Mouse (Mus musculus) limb, embryonic 15.5 days (tissue): ENCODE data around the gene Npas3. TPM values are rescaled to one million over a fixed set of nuclear protein-coding genes. Genes with fewer than 3 reads are reported as not detected.
A peak's percentile ranks its signal among the peaks of the same experiment; 100 is the strongest.

ENCODE experiments used
- ATAC-seq: fragments of 200-750 bp; cut with Nextera tagmentation; 2 replicates; pipeline ENCODE4 v1.8.0; 2017; ENCODE audit warnings: low read depth, moderate TSS enrichment; ENCODE audit not compliant: insufficient number of reproducible peaks, low FRiP score, low TSS enrichment
- H3K27ac ChIP-seq: fragments of 300-500 bp; sonication (generic); 2 replicates; pipeline ENCODE4 v1.5.1; 2015; ENCODE audit warnings: moderate library complexity, mild to moderate bottlenecking, inconsistent platforms
- H3K27me3 ChIP-seq: fragments of 300-500 bp; sonication (generic); 2 replicates; pipeline ENCODE4 v1.6.1; 2015; ENCODE audit warnings: inconsistent platforms
- H3K36me3 ChIP-seq: fragments of 300-500 bp; sonication (generic); 2 replicates; pipeline ENCODE4 v1.6.1; 2015; ENCODE audit warnings: inconsistent platforms
- H3K4me1 ChIP-seq: fragments of 300-500 bp; sonication (generic); 2 replicates; pipeline ENCODE4 v1.6.1; 2015; ENCODE audit warnings: inconsistent platforms
- H3K4me2 ChIP-seq: fragments of 300-500 bp; sonication (generic); 2 replicates; pipeline ENCODE4 v1.6.1; 2015; ENCODE audit warnings: mild to moderate bottlenecking, inconsistent platforms
- H3K4me3 ChIP-seq: fragments of 300-500 bp; sonication (generic); 2 replicates; pipeline ENCODE4 v1.5.1; 2015; ENCODE audit warnings: mild to moderate bottlenecking, inconsistent platforms
- H3K9ac ChIP-seq: fragments of 300-500 bp; sonication (generic); 2 replicates; pipeline ENCODE4 v1.6.1; 2015; ENCODE audit warnings: inconsistent platforms
- H3K9me3 ChIP-seq: fragments of 300-500 bp; sonication (generic); 2 replicates; pipeline ENCODE4 v1.6.1; 2016; ENCODE audit warnings: inconsistent platforms
- WGBS: fragments of 180-500 bp; shearing (Covaris S2); methylation state at CpG from one replicate; pipeline ENCODE4 v1.1.7; 2015; 5-methylcytosine and 5-hydroxymethylcytosine counted together
- polyA plus RNA-seq: library from polyadenylated mRNA; unstranded; fragments of >200 nt; fragmentation: Nextera tagmentation; extraction: Ambion mirVana; gene quantifications from 2 replicates; pipeline ENCODE4 v1.2.1, GENCODE M21; 2015

Npas3 gene
- polyA plus RNA-seq, 1 experiment from 2014 or later = 4.2 TPM

GRCm38 (mm10) chr12:53423631-53424030, 175.2 kb downstream of the Npas3 start:
- 74% methylated on average over 2 of the region's 2 CpGs for WGBS
- H3K36me3 ChIP-seq = no peaks in the 10 kb centered on the region
- no peak overlapping the region for H3K27ac ChIP-seq
- H3K4me2 ChIP-seq = no peak overlapping the region
- no peaks in the 10 kb centered on the region for H3K9me3 ChIP-seq
- H3K4me3 ChIP-seq = no peak overlapping the region
- no peak for ATAC-seq
- no peak overlapping the region for H3K9ac ChIP-seq
- H3K27me3 ChIP-seq = no peaks in the 10 kb centered on the region
- no peaks in the 10 kb centered on the region for H3K4me1 ChIP-seq

GRCm38 (mm10) chr12:53426006-53426405, 177.5 kb downstream of the Npas3 start:
- H3K9me3 ChIP-seq = no peaks in the 10 kb centered on the region
- no peak overlapping the region for H3K9ac ChIP-seq
- no peaks in the 10 kb centered on the region for H3K36me3 ChIP-seq
- no peak for ATAC-seq
- H3K4me3 ChIP-seq = no peak overlapping the region
- H3K27me3 ChIP-seq = no peaks in the 10 kb centered on the region
- no peak overlapping the region for H3K4me2 ChIP-seq
- H3K4me1 ChIP-seq = no peaks in the 10 kb centered on the region
- 89% methylated on average over 2 of the region's 2 CpGs for WGBS
- no peak overlapping the region for H3K27ac ChIP-seq

DNA sequence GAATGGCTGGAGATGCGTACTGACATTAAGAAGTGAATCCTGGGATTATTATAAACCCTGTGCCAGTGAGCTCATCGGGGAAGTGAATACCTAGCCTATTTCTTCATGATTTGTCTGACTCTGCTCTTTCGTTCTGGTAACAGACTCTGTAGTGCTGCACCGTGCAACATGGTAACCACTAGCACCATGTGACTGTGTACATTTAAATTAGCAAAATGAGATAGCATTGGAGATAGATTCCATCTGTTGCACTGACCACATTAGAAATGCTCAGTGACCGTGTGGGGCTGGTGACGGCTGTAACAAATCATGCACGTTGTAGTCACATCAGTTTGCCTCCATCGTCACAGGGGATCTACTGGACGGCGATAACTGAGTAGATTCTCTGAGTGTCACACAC, 178.7 kb downstream of the Npas3 start:
- Histone ChIP-seq H3K4me2 (no peak overlapping the region), H3K9ac (no peak overlapping the region), H3K4me3 (no peak overlapping the region), H3K4me1 (no peaks in the 10 kb centered on the region), H3K9me3 (no peaks in the 10 kb centered on the region), H3K36me3 (no peaks in the 10 kb centered on the region), H3K27me3 (no peaks in the 10 kb centered on the region), H3K27ac (no peak overlapping the region)
- 84% methylated on average over 10 of the region's 10 CpGs for WGBS
- ATAC-seq = no peak

- Histone ChIP-seq H3K9ac (no peak overlapping the region), H3K4me1 (no peaks in the 10 kb centered on the region), H3K9me3 (no peaks in the 10 kb centered on the region), H3K27me3 (no peaks in the 10 kb centered on the region), H3K27ac (no peak overlapping the region), H3K4me3 (no peak overlapping the region), H3K36me3 (no peaks in the 10 kb centered on the region), H3K4me2 (no peak overlapping the region)
- WGBS = 67% methylated on average over 2 of the region's 2 CpGs
- ATAC-seq = no peak
Observed at GRCm38 (mm10) chr12:53442029-53442428, 193.6 kb downstream of the Npas3 start.

DNA sequence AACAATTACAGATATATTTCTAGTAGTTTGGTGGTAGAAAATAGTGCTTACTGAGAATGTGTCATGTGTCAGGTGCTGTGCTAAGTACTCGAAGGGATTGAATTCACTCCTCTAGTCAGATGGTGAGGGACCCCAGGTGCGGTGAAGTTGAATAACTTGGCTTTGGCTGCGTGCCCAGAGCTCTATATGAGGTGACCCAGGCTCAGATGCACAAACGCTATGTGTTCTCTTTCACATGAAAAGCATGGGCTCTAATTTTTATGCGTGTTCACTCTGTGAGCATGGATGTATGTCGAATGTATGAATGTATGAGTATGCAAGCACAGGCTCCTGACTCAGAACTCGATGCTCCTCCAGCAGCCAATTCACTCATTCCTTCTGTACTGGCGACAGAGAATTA, 199.0 kb downstream of the Npas3 start:
- Histone ChIP-seq H3K27me3 (no peaks in the 10 kb centered on the region), H3K27ac (no peak overlapping the region), H3K9me3 (no peaks in the 10 kb centered on the region), H3K9ac (no peak overlapping the region), H3K4me2 (no peak overlapping the region), H3K4me3 (no peak overlapping the region), H3K4me1 (no peaks in the 10 kb centered on the region), H3K36me3 (no peaks in the 10 kb centered on the region)
- 27% methylated on average over 8 of the region's 8 CpGs for WGBS
- ATAC-seq = no peak

- no peaks in the 10 kb centered on the region for H3K9me3 ChIP-seq
- H3K27me3 ChIP-seq = no peaks in the 10 kb centered on the region
- no peaks in the 10 kb centered on the region for H3K36me3 ChIP-seq
- H3K4me2 ChIP-seq = no peak overlapping the region
- no peak for ATAC-seq
- WGBS = 14% methylated on average over 3 of the region's 3 CpGs
- H3K4me1 ChIP-seq = no peaks in the 10 kb centered on the region
- H3K9ac ChIP-seq = no peak overlapping the region
- 0 out of 2 replicates have a peak overlapping the region, but pooled peaks have one; percentile 1 for H3K27ac ChIP-seq
- no peak overlapping the region for H3K4me3 ChIP-seq
Observed at GRCm38 (mm10) chr12:53448040-53448439, 199.6 kb downstream of the Npas3 start.

DNA sequence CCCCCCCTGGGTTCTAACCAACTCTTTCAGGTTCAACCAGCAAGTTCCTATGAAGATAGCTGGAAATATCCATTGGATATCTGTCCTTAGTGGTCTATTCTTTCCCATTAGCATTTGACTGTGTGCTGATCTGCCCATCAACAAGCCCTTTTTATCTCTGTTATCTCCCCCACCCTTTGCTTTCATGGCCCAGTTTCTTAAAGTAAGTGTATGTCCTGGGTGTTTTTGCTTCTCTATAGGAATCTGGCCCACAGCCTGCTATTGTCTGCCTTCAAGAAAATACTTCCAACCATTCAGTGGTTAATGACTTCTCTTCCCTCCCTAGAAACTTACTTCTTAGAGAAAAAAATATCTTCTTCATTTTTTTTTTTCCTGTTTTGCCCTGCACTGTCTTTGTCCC, 219.1 kb downstream of the Npas3 start:
- Histone ChIP-seq H3K4me3 (no peak overlapping the region), H3K27ac (no peak overlapping the region), H3K27me3 (no peaks in the 10 kb centered on the region), H3K9me3 (no peaks in the 10 kb centered on the region), H3K36me3 (no peaks in the 10 kb centered on the region), H3K9ac (no peak overlapping the region), H3K4me2 (no peak overlapping the region), H3K4me1 (no peaks in the 10 kb centered on the region)
- no peak for ATAC-seq

- no peak overlapping the region for H3K9ac ChIP-seq
- no peaks in the 10 kb centered on the region for H3K9me3 ChIP-seq
- no peak for ATAC-seq
- H3K4me1 ChIP-seq = no peaks in the 10 kb centered on the region
- no peak overlapping the region for H3K27ac ChIP-seq
- no peak overlapping the region for H3K4me3 ChIP-seq
- H3K27me3 ChIP-seq = no peaks in the 10 kb centered on the region
- H3K36me3 ChIP-seq = no peaks in the 10 kb centered on the region
- no peak overlapping the region for H3K4me2 ChIP-seq
Observed at GRCm38 (mm10) chr12:53474486-53474885, 226.0 kb downstream of the Npas3 start.

DNA sequence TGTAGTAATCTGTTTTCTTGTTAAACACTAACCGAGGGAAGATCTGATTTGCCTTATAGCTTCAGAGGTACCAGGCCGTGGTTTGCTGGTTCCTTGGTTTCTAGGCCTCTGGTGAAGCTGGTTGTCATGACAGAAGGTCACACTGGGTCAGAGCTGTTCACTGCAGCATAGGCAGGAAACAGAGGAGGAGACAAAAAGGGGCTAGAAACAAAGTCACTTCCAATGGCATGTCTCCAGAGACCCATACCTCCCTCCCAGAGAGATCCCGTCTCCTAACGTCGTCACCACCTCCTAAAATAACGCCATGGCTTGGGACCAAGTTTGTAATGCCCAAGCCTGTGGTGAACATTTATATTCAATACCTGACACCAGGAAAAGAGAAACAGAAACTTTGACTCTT, 236.4 kb downstream of the Npas3 start:
- no peak overlapping the region for H3K9ac ChIP-seq
- no peak for ATAC-seq
- WGBS = 73% methylated on average over 6 of the region's 6 CpGs
- no peaks in the 10 kb centered on the region for H3K9me3 ChIP-seq
- H3K27me3 ChIP-seq = no peaks in the 10 kb centered on the region
- no peak overlapping the region for H3K4me2 ChIP-seq
- no peak overlapping the region for H3K4me3 ChIP-seq
- no peaks in the 10 kb centered on the region for H3K36me3 ChIP-seq
- no peak overlapping the region for H3K27ac ChIP-seq
- H3K4me1 ChIP-seq = no peaks in the 10 kb centered on the region

GRCm38 (mm10) chr12:53496386-53496785, 247.9 kb downstream of the Npas3 start:
- H3K4me2 ChIP-seq = no peak overlapping the region
- no peak for ATAC-seq
- no peaks in the 10 kb centered on the region for H3K4me1 ChIP-seq
- no peak overlapping the region for H3K9ac ChIP-seq
- no peaks in the 10 kb centered on the region for H3K27me3 ChIP-seq
- H3K27ac ChIP-seq = no peak overlapping the region
- H3K9me3 ChIP-seq = no peaks in the 10 kb centered on the region
- H3K36me3 ChIP-seq = no peaks in the 10 kb centered on the region
- H3K4me3 ChIP-seq = no peak overlapping the region

- no peak overlapping the region for H3K9ac ChIP-seq
- WGBS = 45% methylated on average over 4 of the region's 4 CpGs
- no peak overlapping the region for H3K27ac ChIP-seq
- ATAC-seq = no peak
- H3K4me2 ChIP-seq = no peak overlapping the region
- H3K36me3 ChIP-seq = no peaks in the 10 kb centered on the region
- H3K9me3 ChIP-seq = no peaks in the 10 kb centered on the region
- H3K4me3 ChIP-seq = no peak overlapping the region
- no peaks in the 10 kb centered on the region for H3K27me3 ChIP-seq
- H3K4me1 ChIP-seq = no peaks in the 10 kb centered on the region
Observed at GRCm38 (mm10) chr12:53514885-53515284, 266.4 kb downstream of the Npas3 start.

GRCm38 (mm10) chr12:53519556-53519955, 271.1 kb downstream of the Npas3 start:
- Histone ChIP-seq H3K9ac (no peak overlapping the region), H3K36me3 (no peaks in the 10 kb centered on the region), H3K4me3 (no peak overlapping the region), H3K9me3 (no peaks in the 10 kb centered on the region), H3K27ac (no peak overlapping the region), H3K27me3 (no peaks in the 10 kb centered on the region), H3K4me2 (no peak overlapping the region), H3K4me1 (no peaks in the 10 kb centered on the region)
- ATAC-seq = no peak
- 86% methylated on average over 4 of the region's 4 CpGs for WGBS

DNA sequence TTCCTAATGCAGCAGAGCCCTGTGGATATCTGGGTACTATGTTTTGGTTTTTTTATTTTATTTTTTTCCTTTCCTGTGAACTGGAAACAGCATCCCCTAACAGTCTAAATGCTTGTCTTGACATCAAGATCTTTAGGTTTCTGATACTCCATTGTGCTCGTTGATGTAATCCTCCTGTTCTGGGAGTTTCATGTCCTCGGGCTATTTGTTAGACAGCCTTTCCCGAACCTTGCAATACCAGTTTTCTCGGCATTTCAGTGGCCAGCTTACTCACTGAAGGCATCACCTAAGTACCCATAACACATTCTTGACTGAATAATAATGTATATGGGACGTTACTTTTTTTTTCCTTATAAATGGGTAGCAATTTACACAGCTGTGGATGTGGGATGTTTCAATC, 274.2 kb downstream of the Npas3 start:
- H3K36me3 ChIP-seq = no peaks in the 10 kb centered on the region
- H3K4me3 ChIP-seq = no peak overlapping the region
- no peaks in the 10 kb centered on the region for H3K27me3 ChIP-seq
- H3K4me1 ChIP-seq = no peaks in the 10 kb centered on the region
- H3K27ac ChIP-seq = no peak overlapping the region
- WGBS = 49% methylated on average over 5 of the region's 5 CpGs
- no peak overlapping the region for H3K4me2 ChIP-seq
- H3K9me3 ChIP-seq = no peaks in the 10 kb centered on the region
- no peak overlapping the region for H3K9ac ChIP-seq
- ATAC-seq = no peak
